Mouse (Mus musculus): ENCODE results near the gene Lat2. TPM values are rescaled to one million over a fixed set of nuclear protein-coding genes. Genes with fewer than 3 reads are reported as not detected.

Lat2 gene
- polyA plus RNA-seq (2014; fragmentation: Illumina TruSeq; extraction: RNeasy Lipid Tissue Mini Kit (QIAGEN cat#74804); ENCODE audit: low read depth, low replicate concordance), result 1.0 TPM

DNA sequence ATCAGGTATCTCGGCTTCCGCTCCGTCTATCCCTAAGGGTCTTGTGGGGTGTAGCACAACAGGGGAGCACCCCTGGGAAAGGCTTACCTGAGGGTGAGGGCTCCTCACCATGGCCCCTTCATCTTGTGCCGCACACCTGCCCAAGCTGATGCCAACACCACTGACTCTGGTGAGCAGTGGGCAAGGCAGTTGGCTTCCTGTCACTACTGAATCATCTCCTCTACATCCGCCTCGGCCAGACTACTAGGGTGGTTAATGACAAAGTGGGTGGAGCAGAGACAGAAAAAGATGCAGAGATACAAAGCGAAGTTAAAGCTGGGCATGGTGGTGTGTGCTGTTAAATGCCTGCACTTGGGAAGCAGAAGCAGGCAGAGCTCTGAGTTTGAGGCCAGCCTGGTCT lies at the start of gene Lat2:
Lat2 (minus strand) TSS at position 224 of the 400 bp plus-strand sequence.

DNA sequence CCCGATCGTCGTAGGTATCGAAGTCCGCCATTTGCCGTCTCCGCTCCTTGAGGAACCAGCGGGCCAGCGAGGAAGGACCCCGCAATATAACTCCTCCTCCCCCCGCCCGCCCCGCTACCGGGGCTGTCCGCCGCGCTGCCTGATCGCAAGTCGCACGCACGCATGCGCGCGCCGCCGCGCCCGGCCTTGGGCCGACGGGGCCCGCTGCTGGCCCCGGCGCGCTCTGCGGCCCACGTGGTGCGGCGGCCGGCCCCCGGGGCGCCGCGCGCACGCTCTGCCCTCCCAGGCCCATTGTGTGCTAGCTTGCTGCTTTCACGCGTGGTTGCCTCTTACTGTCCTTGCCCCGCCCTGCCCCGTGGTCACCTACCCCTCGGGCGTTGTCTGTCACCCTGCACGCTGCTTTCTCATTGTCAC lies 24.5 kb upstream of the Lat2 start, which contains the start of gene Eif4h:
Eif4h (minus strand) TSS at position 222 of the 414 bp plus-strand sequence.

DNA sequence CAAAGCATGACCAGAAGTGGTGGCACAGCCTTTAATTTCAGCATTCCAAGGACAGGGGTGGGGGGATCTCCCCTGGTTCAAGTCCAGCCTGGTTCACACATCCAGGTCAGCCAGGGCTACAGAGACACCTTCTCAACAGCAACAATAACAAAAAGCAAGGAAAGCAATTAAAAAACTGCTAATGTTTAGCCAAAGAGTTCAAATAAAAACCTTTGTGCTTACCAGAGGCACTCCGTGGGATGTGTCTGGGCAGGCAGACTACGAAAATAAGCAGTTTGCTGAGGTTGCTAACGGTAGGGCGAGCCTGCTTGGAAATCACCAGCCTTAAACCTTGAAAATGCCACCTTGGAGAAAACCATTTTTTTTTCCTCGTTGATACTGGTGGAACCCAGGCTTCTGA lies 33.7 kb downstream of the Lat2 start, which contains the start of gene Rfc2:
Rfc2 (plus strand) TSS at position 221 of the 400 bp plus-strand sequence.

DNA sequence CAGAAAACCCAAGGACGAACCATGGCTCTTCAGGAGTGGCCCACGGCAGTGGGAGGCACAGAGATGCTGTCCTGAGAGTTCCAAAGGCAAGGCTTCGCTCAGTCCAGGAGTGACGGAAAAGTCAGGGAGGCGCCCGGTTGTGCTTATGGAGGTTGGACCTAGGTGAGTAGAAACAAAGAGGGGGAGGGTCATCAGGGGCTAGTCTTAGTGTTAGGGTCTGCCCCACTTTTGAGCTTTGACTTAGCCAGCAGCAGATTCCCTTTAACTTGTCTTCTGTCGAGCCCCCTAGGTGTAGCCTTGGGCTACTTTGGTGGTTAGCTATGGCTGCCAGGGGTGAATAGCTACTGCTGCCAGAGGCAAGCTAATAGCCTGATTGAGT lies 54.8 kb downstream of the Lat2 start, which contains the start of gene Syna:
Syna (minus strand) TSS at position 101 of the 379 bp plus-strand sequence.

DNA sequence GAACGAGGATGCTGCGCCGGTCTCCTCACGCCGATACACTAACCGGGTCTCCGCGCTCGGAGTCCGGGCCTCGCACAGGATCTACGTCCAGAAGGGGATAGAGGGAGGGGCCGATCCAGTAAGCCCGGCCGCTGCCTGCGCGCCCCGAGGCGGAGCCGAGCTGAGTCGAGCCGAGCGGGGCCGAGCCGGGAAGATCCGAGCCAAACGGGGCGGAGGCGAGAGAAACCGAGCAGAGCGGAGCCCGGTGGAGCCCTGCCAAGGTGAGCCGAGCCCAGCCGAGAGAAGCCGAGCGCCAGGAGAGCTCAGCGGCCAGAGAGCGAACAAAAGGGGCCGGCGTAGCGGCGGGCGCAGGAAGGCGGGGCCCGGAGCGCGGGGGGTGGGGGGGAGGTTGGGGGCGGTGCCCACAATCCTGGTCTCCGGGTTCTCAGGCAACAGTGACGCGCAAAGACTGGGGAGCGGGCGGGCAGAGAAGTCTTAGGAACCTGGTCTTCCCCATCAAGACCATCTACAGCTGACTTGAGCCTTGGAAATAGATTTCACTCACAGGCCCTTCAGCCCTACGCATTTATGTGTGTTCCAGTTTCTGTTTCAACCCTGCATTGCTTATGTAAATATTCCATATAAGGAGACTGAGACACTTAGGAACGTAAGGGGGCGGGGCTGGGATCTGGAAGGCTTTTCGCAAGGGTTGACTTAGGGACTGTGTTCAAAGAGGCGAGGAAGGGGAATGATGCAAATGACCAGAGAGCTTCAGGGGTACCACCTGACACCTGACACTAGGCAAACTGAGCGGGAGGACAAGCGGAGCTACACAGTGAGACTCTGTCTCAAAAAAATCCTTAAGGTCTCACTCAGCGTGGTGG lies 62.5 kb downstream of the Lat2 start, which contains the start of gene Clip2:
Clip2 (minus strand) TSS at position 325 of the 863 bp plus-strand sequence.

Other genes with a start within 250 kb of the Lat2 start
- 6.8 TPM for gene Gtf2ird1, start 158.3 kb downstream of the Lat2 start, polyA plus RNA-seq (2014; fragmentation: Illumina TruSeq; extraction: RNeasy Lipid Tissue Mini Kit (QIAGEN cat#74804); ENCODE audit: low read depth, low replicate concordance)
- 0.93 TPM for gene Clip2, start 62.6 kb downstream of the Lat2 start, polyA plus RNA-seq (2014; fragmentation: Illumina TruSeq; extraction: RNeasy Lipid Tissue Mini Kit (QIAGEN cat#74804); ENCODE audit: low read depth, low replicate concordance)
- not detected for gene Syna, start 54.9 kb downstream of the Lat2 start, polyA plus RNA-seq (2014; fragmentation: Illumina TruSeq; extraction: RNeasy Lipid Tissue Mini Kit (QIAGEN cat#74804); ENCODE audit: low read depth, low replicate concordance)
- gene Rfc2, start 33.7 kb downstream of the Lat2 start, polyA plus RNA-seq (2014; fragmentation: Illumina TruSeq; extraction: RNeasy Lipid Tissue Mini Kit (QIAGEN cat#74804); ENCODE audit: low read depth, low replicate concordance), result 9.7 TPM
- 86.6 TPM for gene Eif4h, start 24.5 kb upstream of the Lat2 start, polyA plus RNA-seq (2014; fragmentation: Illumina TruSeq; extraction: RNeasy Lipid Tissue Mini Kit (QIAGEN cat#74804); ENCODE audit: low read depth, low replicate concordance)
- 0.16 TPM for gene Limk1, start 73.6 kb upstream of the Lat2 start, polyA plus RNA-seq (2014; fragmentation: Illumina TruSeq; extraction: RNeasy Lipid Tissue Mini Kit (QIAGEN cat#74804); ENCODE audit: low read depth, low replicate concordance)
- 1.1 TPM for gene Eln, start 132.3 kb upstream of the Lat2 start, polyA plus RNA-seq (2014; fragmentation: Illumina TruSeq; extraction: RNeasy Lipid Tissue Mini Kit (QIAGEN cat#74804); ENCODE audit: low read depth, low replicate concordance)

All from kidney, adult 10 weeks (tissue).